Mouse (Mus musculus) liver, embryonic 11.5 days (tissue): ENCODE results near the gene Pwp1. TPM values are rescaled to one million over a fixed set of nuclear protein-coding genes. Genes with fewer than 3 reads are reported as not detected.

Experiments
- ATAC-seq: fragments of 200-750 bp; cut with Nextera tagmentation; replicated peaks from 2 replicates; pipeline ENCODE4 v1.8.0; 2017; ENCODE audit warnings: moderate number of reproducible peaks, mild to moderate bottlenecking, moderate TSS enrichment, moderate library complexity; ENCODE audit not compliant: low FRiP score
- DNase-seq: peaks from one replicate; pipeline ENCODE4 v3.0.0-alpha.2; 2017; ENCODE audit warnings: low spot score
- H3K27ac ChIP-seq: fragments of 300-500 bp; sonication (generic); 2 replicates; pipeline ENCODE4 v1.5.1; 2014; ENCODE audit warnings: mild to moderate bottlenecking, low read depth, low read length, control low read depth
- H3K27me3 ChIP-seq: fragments of 300-500 bp; sonication (generic); replicated peaks from 2 replicates; pipeline ENCODE4 v1.6.1; 2014; ENCODE audit warnings: low read length, mixed read lengths; ENCODE audit not compliant: control insufficient read depth, insufficient read depth
- H3K36me3 ChIP-seq: fragments of 300-500 bp; sonication (generic); 2 replicates; pipeline ENCODE4 v1.6.1; 2014; ENCODE audit warnings: mild to moderate bottlenecking, low read length, moderate library complexity, mixed read lengths; ENCODE audit not compliant: control insufficient read depth, insufficient read depth
- H3K4me1 ChIP-seq: fragments of 300-500 bp; sonication (generic); replicated peaks from 2 replicates; pipeline ENCODE4 v1.6.1; 2014; ENCODE audit warnings: low read length, mixed read lengths; ENCODE audit not compliant: control insufficient read depth, insufficient read depth
- H3K4me2 ChIP-seq: fragments of 300-500 bp; sonication (generic); 2 replicates; pipeline ENCODE4 v1.6.1; 2014; ENCODE audit warnings: mild to moderate bottlenecking, control low read depth, moderate library complexity
- H3K4me3 ChIP-seq: fragments of 300-500 bp; sonication (generic); 2 replicates; pipeline ENCODE4 v1.5.1; 2014; ENCODE audit warnings: low read depth, low read length, control low read depth
- H3K9ac ChIP-seq: fragments of 300-500 bp; sonication (generic); 2 replicates; pipeline ENCODE4 v1.6.1; 2014; ENCODE audit warnings: low read depth, low read length, control low read depth
- H3K9me3 ChIP-seq: fragments of 300-500 bp; sonication (generic); 2 replicates; pipeline ENCODE4 v1.6.1; 2016; ENCODE audit warnings: low read length, inconsistent platforms, mixed read lengths; ENCODE audit not compliant: control insufficient read depth
- WGBS: fragments of 180-500 bp; shearing (Covaris S2); extraction: QIAGEN DNeasy Blood & Tissue Kit; methylation state at CpG from one replicate; pipeline ENCODE4 v1.1.7; 2014; 5-methylcytosine and 5-hydroxymethylcytosine counted together
- polyA plus RNA-seq: library from polyadenylated mRNA; unstranded; fragments of >200 nt; fragmentation: Nextera tagmentation; extraction: Ambion mirVana; gene quantifications from 2 replicates; pipeline ENCODE4 v1.2.1, GENCODE M21; 2014

Pwp1 gene
- polyA plus RNA-seq, 1 experiment from 2014 or later, result 87.8 TPM

DNA sequence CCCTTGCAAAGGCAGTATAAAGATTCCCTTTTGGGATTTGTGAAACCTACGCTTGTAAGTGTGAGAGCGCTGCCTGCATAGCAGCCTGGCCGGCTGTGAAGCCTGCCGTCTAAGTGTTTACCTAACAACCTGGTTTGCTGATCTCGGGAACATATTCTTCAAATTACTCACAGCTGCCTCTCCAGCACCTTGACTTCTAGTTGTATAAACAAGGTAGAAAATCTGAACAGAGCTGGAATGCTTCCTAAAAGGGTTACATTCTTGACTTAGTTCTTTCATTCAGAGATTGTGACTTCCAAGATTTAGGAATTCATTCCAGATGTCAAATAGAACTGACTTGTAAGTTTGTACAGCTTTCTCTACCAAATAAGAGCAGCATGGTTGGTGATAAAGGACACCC, 46.5 kb downstream of the Pwp1 start:
- ATAC-seq (no peak), DNase-seq (no peak)
- no peak overlapping the region for H3K4me3 ChIP-seq
- H3K4me1 ChIP-seq, result peaks cover 8% of the 10 kb centered on the region
- no peak overlapping the region for H3K4me2 ChIP-seq
- H3K9me3 ChIP-seq, result no peaks in the 10 kb centered on the region
- H3K9ac ChIP-seq, result no peak overlapping the region
- H3K27me3 ChIP-seq, result no peaks in the 10 kb centered on the region
- H3K27ac ChIP-seq, result no peak overlapping the region
- WGBS, result 93% methylated on average over 5 of the region's 5 CpGs
- peaks cover 35% of the 10 kb centered on the region for H3K36me3 ChIP-seq

DNA sequence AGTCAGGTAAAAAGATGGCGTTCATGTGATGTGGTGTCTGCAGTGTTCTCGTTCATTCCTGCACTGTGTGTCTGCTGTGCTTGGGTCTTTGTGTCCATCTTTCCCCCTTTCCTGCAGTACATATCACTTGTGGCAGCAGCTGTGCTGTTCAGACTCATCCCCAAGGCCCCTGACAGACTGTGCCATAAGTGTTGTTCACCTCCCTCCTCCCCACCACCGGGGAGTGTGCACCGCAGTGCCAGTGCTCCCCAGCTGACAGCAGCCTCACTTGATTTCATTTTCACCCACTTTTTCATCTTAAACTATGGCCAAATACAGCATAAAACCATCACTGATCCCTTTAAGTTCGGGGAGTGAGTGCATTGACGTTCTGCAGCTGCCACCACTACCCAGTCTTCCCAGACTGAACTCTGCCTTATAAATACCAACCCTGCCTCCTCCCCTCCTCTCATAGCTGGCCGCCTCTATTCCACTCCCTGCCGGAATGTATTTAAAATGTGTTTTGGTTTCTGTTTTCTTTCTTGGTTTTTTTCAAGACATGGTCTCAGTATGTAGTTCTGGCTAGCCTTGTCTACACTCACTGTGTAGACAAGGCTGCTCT, 50.7 kb downstream of the Pwp1 start:
- Histone ChIP-seq H3K4me2 (no peak overlapping the region), H3K27ac (no peak overlapping the region), H3K9ac (no peak overlapping the region), H3K4me1 (no peaks in the 10 kb centered on the region), H3K27me3 (no peaks in the 10 kb centered on the region), H3K4me3 (no peak overlapping the region), H3K36me3 (peaks cover 36% of the 10 kb centered on the region), H3K9me3 (no peaks in the 10 kb centered on the region)
- no peak for ATAC-seq
- DNase-seq, result no peak
- WGBS, result 90% methylated on average over 8 of the region's 8 CpGs

DNA sequence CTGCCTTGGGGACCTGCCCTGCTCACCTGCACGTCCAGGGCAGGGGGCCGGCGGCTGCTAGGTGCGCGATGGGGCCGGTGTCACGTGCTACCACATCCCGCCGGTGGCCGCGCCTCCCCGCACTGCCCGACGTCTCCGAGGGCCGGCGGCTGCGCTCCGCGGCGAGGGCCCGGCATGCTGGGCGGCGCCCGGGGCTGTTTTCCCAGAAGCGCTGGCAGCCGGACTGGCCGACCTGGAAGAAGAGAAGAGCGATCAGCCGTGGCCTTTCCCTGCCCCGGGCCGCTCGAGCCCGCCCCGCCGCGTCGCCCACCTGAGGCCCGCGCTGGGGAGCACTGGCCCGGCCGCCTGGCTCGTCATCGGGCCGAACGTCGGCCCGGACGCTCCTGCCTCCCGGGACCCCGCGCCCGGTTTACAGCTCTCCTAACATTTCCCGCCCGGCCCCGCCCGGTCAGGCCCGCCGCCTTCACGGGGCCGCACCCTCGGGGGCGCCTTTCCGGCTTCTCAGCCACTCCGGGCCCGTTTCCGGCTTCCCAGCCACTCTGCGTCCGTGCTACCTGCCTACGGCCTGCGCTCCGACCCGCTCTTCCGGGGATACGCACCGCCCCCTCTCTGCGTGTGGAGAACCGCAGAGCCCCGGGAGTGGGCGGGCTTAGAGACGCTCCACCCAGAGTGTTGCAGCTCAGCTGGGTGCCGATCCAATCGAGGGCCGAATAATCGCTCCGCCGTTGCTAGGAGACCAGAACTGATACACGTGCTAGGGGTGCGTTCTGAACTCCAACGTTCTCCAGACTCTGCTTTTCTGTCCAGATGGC, 87.4 kb downstream of the Pwp1 start, which contains the start of gene Prdm4:
Gene Prdm4 (minus strand): TSS at position 645 of the 812 bp plus-strand sequence.
- no peaks in the 10 kb centered on the region for H3K27me3 ChIP-seq
- ATAC-seq (peak; percentile 99), DNase-seq (peak; percentile 96)
- peaks cover 7% of the 10 kb centered on the region for H3K36me3 ChIP-seq
- under 1% methylated on average over 77 of the region's 90 CpGs for WGBS
- H3K27ac ChIP-seq, result peak within 1 kb of the TSS; percentile 90
- peak within 1 kb of the TSS; percentile 93 for H3K4me3 ChIP-seq
- no peaks in the 10 kb centered on the region for H3K9me3 ChIP-seq
- H3K4me1 ChIP-seq, result peaks cover 6% of the 10 kb centered on the region
- H3K9ac ChIP-seq, result peak within 1 kb of the TSS; percentile 91
- H3K4me2 ChIP-seq, result peak within 1 kb of the TSS; percentile 90

DNA sequence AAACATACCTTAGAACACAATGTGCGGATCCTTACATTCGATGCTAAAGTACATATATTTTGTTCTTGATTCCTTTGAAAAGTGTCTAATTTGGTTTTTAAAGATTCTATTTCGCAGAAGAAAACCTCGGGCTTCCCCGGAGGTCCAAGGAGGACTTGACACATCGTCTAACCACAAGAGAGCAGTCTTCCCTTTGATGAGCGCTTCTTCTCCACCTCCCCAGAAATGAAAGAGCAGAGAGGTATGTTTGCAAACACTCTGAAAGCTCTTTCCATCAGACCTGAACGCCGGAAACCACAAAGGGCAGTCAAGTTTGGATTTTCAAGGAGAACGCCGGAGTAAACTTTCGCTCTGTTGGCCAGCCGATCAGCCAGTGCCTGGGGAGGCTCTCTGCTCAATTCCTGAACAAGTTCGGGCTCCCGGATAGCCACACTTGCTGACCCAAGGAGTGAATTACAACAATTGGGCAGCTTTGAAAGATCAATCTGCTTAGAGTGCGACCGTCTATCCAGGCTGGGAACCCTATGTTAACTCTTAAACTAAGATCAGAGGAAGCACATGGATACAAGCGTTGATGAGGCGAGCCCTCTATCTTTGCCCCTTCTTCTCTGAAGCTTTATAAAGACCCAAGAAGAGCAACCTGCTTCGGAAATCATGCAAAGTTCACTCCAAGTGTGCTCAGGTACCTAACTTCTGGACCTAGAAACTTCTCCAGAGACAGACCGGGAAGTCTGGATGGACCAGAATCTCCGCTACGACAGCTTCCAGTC, 98.6 kb downstream of the Pwp1 start, which contains the start of gene Ascl4:
Gene Ascl4 (plus strand): TSS at position 6 of the 770 bp plus-strand sequence.
- no peak for ATAC-seq
- Histone ChIP-seq H3K9ac (no peak within 1 kb of the TSS), H3K27me3 (peaks cover 28% of the 10 kb centered on the region), H3K4me1 (peaks cover 2% of the 10 kb centered on the region; the same call in 1 of the 2 replicates), H3K4me3 (peak within 1 kb of the TSS; percentile 59), H3K4me2 (peak within 1 kb of the TSS; percentile 95), H3K27ac (no peak within 1 kb of the TSS), H3K9me3 (no peaks in the 10 kb centered on the region), H3K36me3 (no peaks in the 10 kb centered on the region)
- WGBS, result 2% methylated on average over 23 of the region's 23 CpGs
- DNase-seq, result peak; percentile 47

DNA sequence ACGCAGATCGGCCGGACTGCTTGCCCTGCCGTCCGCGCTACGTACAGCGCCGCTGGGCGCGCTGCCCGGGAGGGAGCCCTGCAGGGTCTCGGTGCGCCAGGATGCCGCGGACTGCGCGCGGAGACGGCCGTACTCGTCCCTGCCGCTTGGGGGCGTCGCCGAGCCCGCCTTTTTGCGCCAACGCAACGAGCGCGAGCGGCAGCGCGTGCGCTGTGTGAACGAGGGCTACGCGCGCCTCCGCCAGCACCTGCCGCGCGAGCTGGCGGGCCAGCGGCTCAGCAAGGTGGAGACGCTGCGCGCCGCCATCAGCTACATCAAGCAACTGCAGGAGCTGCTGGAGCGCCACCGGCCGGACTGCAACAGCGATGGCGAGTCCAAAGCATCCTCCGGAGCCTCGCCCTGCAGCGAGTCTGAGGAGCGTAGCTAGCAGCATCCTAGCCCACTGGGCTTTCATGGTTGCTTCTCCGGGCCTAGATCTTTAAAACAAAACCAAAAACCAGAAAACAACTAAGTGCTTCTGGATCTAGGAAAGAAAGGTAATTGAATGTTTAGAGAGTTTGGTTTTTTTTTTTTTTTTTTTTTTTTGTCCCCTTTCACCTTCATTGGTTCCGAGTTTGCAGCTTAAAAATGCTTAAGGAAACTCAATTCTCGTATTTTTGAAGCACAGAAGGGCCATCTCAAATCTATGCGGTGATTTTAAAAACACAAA, 99.4 kb downstream of the Pwp1 start:
- no peak overlapping the region for H3K27ac ChIP-seq
- H3K27me3 ChIP-seq, result peaks cover 28% of the 10 kb centered on the region

DNA sequence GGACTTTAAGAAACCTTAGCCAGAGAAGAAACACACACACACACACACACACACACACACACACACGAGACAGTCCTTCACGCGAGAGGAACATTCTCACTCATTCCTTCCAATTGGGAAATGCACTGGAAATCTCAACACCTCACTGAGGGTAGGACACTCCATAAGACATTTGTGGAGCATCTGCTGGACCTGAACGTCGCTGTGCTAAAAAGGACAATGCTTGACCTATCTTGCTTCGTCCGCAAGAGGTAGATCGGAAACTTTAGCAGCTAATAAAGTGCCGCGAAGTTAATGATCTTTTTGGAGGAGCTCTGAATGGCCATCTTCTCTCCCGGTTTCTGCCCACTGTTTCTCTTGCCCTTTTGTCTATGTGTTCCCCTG, 99.9 kb downstream of the Pwp1 start:
- Histone ChIP-seq H3K4me1 (peaks cover 2% of the 10 kb centered on the region; the same call in 1 of the 2 replicates), H3K4me2 (peak overlapping the region; percentile 95), H3K9ac (no peak overlapping the region), H3K27me3 (peaks cover 28% of the 10 kb centered on the region), H3K36me3 (no peaks in the 10 kb centered on the region), H3K27ac (no peak overlapping the region), H3K4me3 (no peak overlapping the region), H3K9me3 (no peaks in the 10 kb centered on the region)
- no peak for DNase-seq
- WGBS, result 56% methylated on average over 11 of the region's 11 CpGs
- ATAC-seq, result no peak

More for the DNA sequence above, 99.4 kb downstream of the Pwp1 start:
- Histone ChIP-seq H3K9me3 (no peaks in the 10 kb centered on the region), H3K4me2 (peak overlapping the region; percentile 95), H3K9ac (no peak overlapping the region), H3K4me3 (peak overlapping the region; percentile 59), H3K4me1 (peaks cover 2% of the 10 kb centered on the region; the same call in 1 of the 2 replicates), H3K36me3 (no peaks in the 10 kb centered on the region)
- WGBS, result 1% methylated on average over 63 of the region's 63 CpGs
- DNase-seq (peak; percentile 59), ATAC-seq (peak; percentile 47; the same call in 1 of the 2 replicates)

DNA sequence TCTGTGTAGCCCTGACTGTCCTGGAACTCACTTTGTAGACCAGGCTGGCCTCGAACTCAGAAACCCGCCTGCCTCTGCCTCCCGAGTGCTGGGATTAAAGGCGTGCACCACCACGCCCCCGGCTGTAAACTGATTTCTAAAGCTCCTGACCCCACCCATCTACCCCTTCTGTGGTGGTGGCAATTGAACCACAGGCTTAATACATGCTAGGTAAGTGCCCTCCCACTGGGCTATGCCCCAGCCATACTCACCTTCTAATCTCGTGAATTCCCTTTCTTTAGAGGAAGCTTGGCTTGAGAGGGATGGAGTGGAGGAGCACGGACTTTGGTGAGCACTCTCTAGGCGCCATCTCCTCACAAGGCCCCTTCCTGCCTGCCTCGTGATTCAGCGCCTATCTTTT, 100.7 kb downstream of the Pwp1 start:
- WGBS, result 80% methylated on average over 11 of the region's 11 CpGs
- peaks cover 2% of the 10 kb centered on the region; the same call in 1 of the 2 replicates for H3K4me1 ChIP-seq
- H3K4me2 ChIP-seq, result no peak overlapping the region
- no peak overlapping the region for H3K4me3 ChIP-seq
- no peak for DNase-seq
- no peaks in the 10 kb centered on the region for H3K36me3 ChIP-seq
- H3K9ac ChIP-seq, result no peak overlapping the region
- ATAC-seq, result no peak
- H3K9me3 ChIP-seq, result no peaks in the 10 kb centered on the region
- H3K27me3 ChIP-seq, result peaks cover 28% of the 10 kb centered on the region
- no peak overlapping the region for H3K27ac ChIP-seq
